Mouse (Mus musculus): ENCODE data around the gene Igsf21.

Gene Igsf21

GRCm38 (mm10) chr4:140237305-140237741 is 9.3 kb downstream of the Igsf21 start:
- no peak for DNase-seq (ENCODE audit: low spot score in 2 of 2)

- DNase-seq (ENCODE audit: low spot score in 2 of 2): no peak
Observed at GRCm38 (mm10) chr4:140235361-140236153, 11.0 kb downstream of the Igsf21 start.

DNA sequence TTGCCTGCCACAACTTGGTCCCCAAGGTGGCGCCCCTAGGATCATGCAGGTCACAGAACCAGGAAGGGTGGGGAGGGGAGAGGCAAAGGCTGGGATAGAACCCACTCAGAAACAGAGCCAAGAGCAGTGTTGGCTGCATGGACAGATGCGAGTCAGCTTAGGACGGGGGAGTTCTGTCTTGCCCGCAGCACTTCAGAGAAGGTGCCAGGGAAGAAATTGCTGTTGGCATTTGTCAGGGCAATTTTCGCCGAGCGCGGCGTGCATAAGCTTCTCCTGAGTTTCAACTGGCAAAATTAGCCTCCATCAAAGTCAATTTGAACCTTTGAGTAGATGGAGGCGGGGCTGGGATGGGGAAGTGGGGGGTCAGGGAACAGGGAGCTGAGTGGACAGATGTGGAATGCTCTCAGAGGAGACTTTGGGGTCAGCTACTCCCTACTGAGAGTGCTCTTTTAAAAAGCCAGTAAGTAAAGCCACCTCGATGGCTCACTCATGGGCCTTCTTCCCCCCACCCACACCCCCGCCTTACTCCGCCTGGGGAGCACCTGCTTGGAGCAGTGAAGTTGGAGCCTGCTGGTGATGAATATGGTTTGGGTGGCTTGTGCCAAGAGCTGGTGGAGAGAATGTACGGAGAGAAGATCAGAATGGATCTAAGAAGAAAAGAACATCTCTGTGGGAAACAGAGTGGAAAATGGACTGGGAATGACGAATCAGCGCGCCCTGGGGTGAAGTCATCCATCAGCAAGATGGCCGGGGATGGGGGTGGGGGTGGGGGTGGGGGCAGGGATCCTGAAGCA is 12.0 kb downstream of the Igsf21 start:
- DNase-seq (ENCODE audit: low spot score in 2 of 2): no peak

GRCm38 (mm10) chr4:140227837-140228236 is 18.7 kb downstream of the Igsf21 start:
- no peak for DNase-seq (ENCODE audit: low spot score in 2 of 2)

DNA sequence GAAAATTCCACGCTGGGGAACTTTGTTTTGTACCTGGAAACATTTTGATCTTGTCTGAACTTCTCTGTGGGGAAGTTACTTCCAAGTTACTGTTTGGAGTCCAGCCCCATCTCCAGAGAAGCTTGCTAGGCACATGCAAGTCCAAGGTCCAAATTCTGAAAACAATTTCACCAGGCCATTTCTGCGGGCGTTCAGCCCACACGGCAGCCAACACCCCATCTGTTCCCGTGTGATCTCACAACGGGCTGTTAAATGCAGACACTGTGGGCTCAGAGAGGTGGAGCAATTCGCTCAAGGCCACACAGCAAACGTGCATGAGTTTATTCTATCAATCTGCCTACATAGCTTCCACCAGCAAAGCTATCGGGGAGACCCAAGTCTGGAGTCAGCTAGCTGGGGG is 21.4 kb downstream of the Igsf21 start:
- DNase-seq (ENCODE audit: low spot score in 2 of 2): no peak

DNA sequence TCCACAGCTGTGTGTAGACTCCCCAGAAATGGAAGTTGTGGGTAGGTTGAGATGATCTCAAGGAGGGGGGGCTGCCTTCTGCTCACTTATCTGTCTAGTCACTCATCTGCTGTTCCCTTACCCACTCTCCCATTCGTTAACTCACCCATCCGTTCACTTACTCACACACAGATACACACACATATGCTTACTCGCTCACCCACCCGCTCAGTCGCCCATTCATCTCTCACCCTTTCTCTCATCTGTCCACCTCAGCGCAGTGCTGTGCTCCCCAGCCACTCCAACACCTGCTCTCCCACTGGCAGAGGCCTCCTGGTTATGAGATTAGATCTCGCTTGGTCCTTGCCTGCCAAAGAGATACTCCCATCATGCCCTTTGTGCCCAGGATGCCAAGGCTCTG is 22.1 kb downstream of the Igsf21 start:
- no peak for DNase-seq (ENCODE audit: low spot score in 2 of 2)

- DNase-seq (ENCODE audit: low spot score in 2 of 2): no peak
Observed at GRCm38 (mm10) chr4:140223067-140223466, 23.5 kb downstream of the Igsf21 start.

- DNase-seq (ENCODE audit: low spot score in 2 of 2): no peak
Observed at GRCm38 (mm10) chr4:140220326-140221093, 26.1 kb downstream of the Igsf21 start.

- no peak for DNase-seq (ENCODE audit: low spot score in 2 of 2)
Observed at GRCm38 (mm10) chr4:140218853-140219852, 27.4 kb downstream of the Igsf21 start.

- DNase-seq (ENCODE audit: low spot score in 2 of 2): peak in 1 of 2 experiments; percentile 41
Observed at GRCm38 (mm10) chr4:140218384-140218783, 28.2 kb downstream of the Igsf21 start.

- no peak for DNase-seq (ENCODE audit: low spot score in 2 of 2)
Observed at GRCm38 (mm10) chr4:140217934-140218333, 28.6 kb downstream of the Igsf21 start.

DNA sequence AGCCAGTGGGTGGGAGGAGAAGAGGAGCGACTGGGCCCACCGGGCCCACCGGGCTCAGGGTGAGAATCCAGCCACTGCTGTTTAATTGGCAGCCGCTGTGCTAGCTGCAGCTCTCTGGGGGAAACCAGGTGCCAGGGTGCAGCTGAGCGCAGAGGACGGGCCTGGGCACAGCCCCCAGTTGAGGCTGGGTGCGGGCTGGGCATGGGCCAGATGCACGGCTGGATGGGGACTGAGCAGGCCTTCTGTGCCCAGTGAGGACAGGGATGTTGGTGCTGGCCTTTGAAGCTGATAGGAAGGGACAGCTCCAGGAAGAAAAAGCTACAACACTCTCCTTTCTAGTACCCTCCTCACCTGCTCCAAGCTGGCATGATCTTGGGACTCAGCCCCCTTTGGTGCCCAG is 30.5 kb downstream of the Igsf21 start:
- DNase-seq (ENCODE audit: low spot score in 2 of 2): no peak

DNA sequence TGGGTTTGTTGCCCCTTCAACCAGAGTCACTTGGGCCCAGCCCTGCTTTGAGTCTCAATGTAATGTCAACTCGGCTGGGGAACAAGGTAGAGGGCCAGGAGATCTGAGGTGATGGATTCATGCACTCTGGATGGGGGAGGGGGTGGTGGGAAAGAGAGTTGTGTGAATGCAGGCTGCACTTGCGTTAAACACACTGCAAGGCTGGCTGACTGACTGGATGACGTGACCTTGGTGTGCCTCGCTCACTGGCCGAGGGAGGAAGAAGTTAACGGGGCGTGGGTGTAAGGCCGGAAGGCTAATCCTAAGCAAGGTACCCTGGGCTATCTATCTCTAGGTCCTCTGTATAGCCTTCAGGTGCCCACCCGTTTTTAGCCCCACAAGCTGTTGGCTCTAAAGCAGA is 31.4 kb downstream of the Igsf21 start:
- DNase-seq (ENCODE audit: low spot score in 2 of 2): no peak

GRCm38 (mm10) chr4:140214406-140214805 is 32.2 kb downstream of the Igsf21 start:
- no peak for DNase-seq (ENCODE audit: low spot score in 2 of 2)

- DNase-seq (ENCODE audit: low spot score in 2 of 2): no peak
Observed at GRCm38 (mm10) chr4:140210129-140210890, 36.3 kb downstream of the Igsf21 start.

DNA sequence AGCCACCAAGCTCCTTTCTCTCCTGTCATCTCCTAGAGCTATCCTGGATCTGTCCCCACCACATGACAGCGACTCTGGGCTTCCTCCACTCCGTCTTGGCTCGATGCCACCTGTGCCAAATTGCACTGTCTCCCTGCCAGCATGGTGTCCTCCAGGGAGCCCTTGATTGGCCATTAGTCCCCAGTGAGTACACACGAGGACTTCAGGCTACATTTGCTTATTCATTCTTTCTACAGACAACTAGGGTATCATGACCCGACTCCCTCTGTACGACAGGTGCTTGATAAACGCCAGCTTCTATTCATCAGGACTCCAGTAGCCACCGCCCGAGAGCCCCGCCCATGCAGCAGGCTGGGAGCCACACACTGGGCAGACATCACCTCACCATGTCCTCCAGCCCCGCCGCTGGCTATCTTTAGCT is 40.8 kb downstream of the Igsf21 start:
- DNase-seq (ENCODE audit: low spot score in 2 of 2): peak; percentile 59 to 62

GRCm38 (mm10) chr4:140204775-140205174 is 41.8 kb downstream of the Igsf21 start:
- DNase-seq (ENCODE audit: low spot score in 2 of 2): no peak

DNA sequence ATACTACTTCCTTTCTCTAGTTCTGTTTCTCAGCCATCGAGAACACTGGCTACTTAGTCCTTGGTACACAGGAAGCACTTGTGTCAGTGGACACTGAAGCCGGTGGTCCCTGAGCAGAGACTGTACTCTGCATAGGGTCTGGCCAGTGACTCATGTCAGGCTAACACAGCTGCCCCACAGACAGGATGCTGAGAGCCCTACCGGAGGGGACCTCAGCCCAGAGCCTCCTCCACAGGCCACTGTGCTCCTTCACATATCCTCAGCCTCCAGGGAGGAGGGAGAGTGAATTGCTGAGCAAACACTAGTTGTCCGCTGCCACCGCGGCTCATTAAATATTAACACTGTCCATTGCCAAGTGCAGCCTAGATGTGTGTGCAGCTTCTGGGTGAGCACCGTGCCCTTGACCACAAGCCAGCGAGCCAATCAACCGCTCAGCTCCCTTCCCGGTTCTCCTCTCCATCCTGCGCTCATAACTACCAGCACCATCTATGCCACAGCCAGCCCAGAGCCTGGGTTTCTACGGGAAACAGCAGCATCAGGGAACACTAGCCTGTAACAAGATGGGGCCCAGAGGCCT is 42.8 kb downstream of the Igsf21 start:
- no peak for DNase-seq (ENCODE audit: low spot score in 2 of 2)

DNA sequence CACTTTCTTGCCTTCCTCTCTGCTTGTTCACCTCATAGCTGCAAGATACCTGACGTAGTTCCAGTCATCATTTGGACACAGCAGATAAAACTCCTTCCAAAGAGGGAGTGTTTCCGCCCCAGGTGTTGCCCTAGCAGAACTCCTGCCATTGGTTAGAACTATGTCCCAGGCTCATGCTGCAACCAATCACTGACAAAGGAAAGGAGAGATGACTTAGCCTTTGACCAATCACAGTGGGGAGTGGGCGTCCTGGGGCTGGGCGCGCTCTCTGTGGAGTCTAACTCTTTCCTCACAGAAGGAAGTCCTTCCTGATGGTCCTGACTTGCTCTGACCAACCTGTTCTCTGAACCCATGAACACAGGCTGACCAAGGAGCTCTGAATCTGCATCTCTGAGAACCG is 44.4 kb downstream of the Igsf21 start:
- DNase-seq (ENCODE audit: low spot score in 2 of 2): no peak

- no peak for DNase-seq (ENCODE audit: low spot score in 2 of 2)
Observed at GRCm38 (mm10) chr4:140200296-140200695, 46.3 kb downstream of the Igsf21 start.

All from frontal cortex, postnatal 14 days (tissue).